Mouse (Mus musculus): Measurements from ENCODE around the gene Srpx.

Srpx gene

DNA sequence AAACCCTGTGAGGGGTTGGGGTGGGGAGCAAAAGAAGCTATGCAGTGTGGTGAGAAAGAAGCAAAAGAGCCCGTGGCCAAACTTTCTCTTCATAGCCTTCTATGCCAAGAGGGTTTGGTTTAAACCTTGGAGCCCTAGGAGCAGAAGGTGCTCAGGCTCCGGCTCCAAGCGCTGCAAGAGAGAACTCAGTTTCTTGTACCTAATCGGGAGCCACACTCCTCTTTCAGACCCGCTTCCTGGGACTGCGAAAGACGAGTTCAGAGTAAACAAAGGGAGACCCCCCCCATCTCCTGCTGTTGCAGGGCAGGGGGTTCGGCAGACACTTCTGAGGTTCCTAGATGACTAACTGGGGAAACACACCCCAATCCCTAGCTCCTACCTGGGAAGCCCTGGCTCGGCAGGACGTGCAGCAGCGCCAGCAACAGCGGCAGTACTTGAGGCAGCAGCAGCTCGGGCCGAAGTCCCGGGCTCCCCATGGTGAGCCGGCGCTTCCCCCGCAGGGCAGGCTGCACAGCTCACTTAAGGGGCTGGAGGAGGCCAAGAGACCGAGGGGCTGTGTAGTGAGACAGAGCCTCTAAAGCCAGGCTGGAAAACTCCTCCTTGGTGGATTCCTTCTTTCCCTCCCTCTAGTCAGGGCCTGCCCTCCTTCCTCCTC, at the start of gene Srpx:
Gene Srpx, minus strand, starts transcription at position 645 of the 655 bp plus-strand sequence.
- no peak for DNase-seq (ENCODE audit: low read depth, low spot score)

DNA sequence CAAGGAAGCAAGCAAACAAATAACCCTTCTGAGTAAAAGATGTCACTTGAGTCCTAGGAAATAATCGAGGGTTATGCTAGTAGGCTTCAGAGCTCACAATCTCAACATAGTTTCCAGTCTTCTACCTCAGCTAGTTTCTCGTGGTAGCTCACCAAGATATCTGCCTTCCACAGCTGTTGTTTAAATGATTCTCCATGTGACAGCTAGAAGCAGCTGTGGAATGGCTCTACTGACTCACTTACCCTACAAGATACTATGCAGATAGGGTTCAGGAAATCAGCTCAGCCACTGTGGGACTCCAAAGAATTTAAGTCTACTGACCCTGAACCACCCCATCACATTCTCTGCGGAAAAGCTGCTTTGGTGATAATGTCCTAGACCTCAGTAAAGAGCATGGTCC, 34.9 kb upstream of the Srpx start:
- DNase-seq (ENCODE audit: low read depth, low spot score): no peak

DNA sequence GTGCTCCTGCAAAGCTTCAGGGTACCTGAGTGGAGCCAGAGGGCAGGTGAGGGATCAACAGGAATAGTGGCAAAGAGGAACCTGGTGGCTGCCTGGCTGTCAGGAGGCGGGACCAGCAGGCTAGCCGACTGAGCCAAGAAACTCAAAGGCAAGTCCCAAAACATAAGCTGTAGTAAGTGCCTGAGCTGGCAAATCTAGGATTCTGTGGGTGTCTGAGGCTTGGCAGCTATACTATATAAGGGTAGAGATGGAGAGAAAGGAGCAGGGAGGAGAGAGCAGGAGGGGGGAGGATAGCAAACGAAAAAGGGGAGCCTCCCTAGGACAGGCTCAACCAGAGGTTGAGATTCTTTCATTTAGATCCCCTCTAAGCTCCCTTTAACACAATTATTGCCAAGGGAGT, 1.7 kb downstream of the Srpx start:
- no peak for DNase-seq (ENCODE audit: low read depth, low spot score)

DNA sequence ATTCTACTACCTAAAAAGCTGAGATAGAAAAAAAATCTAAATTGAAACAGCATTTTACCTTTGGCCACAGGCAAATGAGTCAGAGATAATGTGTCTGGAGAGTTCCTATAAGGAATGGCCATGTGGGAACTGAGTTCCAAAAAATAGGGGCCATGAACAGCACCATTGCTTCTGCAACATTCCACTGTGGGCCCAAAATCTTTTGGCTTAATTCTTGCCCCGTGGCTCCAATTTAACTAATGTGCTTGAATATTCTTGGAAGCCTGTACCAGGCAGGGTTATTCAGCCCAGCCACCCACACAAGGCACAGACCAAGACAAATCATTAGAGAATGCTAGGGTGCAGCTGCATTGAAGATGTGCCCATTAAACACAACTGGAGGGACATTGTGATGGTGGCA, 6.8 kb downstream of the Srpx start:
- no peak for DNase-seq (ENCODE audit: low read depth, low spot score)

DNA sequence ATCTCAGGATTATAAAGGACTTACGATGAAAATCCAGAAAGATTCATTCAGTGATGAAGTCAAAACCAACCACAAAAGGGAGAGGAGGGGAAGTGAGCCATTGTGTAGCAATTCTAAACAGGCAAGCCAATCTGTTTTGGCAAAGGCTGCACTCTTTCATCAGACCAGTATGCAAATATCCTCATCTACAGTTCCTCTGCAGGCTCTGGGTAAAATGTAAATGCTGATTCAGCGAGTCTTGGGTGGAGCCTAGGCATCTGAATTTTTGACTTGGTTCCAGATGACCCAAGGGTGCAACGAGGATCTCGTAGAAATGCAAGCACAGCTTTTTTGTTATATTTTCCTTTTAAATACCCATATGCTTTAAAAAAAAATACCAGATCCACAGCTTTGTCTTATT, 9.0 kb downstream of the Srpx start:
- no peak for DNase-seq (ENCODE audit: low read depth, low spot score)

DNA sequence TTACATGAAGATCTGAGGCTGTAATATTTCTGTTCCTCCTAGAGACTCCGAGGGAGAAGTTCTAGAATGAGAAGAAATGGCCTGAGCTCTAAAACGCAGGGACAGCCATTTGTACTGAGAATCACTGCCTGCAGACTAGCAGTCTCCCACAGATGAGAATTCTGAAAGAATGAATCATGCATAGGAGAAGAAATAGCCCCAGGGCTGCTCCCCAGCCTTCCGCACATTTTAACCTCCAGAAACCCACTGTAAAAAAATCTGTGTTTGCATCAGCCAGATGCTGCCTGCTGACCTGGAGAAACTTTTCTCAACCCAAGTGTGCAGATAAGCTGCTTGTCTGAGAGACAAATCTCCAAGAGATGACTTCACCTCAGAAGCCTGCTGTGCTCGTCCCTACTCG, 12.0 kb downstream of the Srpx start:
- DNase-seq (ENCODE audit: low read depth, low spot score): no peak

DNA sequence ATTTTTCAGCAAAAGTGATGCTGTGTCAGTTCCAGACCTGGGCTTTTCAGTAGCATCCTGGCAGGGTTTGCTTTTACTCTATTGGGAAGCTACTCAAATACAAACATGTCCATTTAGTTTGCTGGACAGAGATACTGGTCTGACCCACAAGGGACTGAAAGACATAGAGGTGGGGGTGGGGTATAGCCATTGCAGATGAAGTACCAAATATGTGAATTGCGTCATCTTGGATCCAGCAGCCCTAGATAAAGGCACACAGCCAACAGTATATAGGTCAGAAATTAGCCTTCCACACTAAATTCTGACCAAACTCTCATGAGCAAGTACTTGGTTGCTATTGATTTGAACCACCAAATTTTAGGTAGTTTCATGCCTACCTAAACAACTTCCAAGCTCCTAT, 14.8 kb downstream of the Srpx start:
- no peak for DNase-seq (ENCODE audit: low read depth, low spot score)

DNA sequence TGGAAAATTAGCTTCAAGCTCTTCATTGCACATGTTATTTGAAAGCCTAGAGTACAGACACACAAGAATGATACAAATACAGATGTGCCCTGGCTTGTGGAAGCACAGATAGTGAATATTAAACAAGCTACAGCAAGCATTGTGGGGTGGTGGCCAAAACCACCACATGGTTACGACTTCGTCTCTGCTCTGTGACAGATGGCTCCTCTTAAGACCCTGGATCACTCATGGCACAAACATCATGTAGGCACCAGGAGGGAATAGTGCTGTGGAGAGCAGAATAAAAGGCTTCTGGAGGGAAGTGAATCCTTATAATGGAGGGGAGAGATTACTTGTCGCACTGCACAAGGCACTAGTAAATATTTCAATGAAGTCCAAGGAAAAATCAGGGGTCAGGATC, 21.7 kb downstream of the Srpx start:
- no peak for DNase-seq (ENCODE audit: low read depth, low spot score)

DNA sequence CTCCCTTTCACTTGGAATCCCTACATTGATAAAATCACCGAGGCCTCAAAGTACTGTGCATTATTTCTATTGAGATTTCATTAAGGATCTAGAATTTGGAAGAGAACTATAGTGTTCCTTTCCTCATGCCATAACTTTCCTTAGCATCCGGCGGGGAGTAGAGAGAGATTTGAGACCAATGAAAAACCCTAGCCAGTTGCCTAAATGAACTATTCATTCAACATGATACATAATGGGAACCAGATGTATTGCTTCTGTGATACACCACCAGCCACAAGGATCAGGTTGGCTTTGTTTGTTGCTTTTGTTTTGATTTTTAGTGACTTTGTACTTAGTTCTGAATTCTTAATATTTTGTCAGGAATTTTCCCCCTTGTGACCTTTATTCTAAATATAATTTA, 37.1 kb downstream of the Srpx start:
- DNase-seq (ENCODE audit: low read depth, low spot score): no peak

DNA sequence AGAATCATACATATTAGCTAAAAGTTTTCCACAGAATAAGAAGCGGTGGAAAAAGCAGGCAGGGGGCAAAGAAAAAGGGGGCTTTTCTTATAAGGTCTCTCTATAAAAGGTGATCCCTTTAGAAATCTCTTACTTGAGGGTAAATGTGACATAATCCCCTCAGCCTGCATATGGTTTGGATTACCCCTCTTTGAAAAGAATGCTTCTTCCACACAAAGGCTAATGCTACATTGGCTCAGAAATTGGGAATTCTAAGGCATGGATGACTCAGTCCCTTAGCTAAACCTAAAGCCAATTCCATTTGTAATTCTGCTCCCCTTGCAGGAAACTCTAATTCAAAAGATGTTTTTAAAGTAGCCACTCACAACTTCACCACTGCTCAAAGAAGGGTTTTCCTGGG, 37.5 kb downstream of the Srpx start:
- no peak for DNase-seq (ENCODE audit: low read depth, low spot score)

DNA sequence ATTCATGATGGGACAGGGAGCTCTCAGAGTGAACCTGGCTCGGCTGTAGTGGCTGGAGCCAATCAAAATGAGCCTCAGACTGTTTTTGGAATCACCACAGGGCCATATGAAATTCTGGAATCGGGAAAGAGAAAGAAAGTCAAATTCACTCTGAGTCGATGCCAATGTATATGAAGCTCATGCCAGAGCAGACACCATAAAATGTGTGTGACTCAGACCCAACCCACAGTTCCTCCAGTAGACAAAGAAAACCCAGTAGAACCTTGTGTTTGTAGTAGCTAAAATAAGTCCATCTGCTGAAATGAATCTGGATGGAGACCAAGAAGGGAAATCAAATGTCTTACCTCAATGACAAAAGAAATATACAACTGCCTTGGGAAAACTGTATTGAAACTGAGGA, 43.5 kb downstream of the Srpx start:
- no peak for DNase-seq (ENCODE audit: low read depth, low spot score)

DNA sequence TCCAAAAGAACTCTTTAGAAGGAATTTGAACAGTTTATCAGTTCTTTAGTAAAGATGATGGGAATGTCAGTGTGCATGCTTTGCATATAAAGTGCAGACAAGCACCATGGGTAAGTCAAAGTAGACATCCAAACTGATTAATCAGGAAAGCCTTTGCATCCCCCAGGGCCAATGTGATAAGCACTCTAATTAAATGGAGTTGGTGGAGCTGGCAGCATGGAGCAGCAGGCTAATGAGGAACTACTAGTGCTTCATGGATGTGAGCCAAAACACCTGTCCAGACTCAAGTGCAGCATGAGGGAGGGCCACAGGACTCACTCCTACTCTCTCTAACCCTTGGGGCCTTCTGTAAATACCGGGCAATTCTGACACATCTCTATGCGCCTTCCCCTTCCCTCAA, 46.0 kb downstream of the Srpx start:
- no peak for DNase-seq (ENCODE audit: low read depth, low spot score)

DNA sequence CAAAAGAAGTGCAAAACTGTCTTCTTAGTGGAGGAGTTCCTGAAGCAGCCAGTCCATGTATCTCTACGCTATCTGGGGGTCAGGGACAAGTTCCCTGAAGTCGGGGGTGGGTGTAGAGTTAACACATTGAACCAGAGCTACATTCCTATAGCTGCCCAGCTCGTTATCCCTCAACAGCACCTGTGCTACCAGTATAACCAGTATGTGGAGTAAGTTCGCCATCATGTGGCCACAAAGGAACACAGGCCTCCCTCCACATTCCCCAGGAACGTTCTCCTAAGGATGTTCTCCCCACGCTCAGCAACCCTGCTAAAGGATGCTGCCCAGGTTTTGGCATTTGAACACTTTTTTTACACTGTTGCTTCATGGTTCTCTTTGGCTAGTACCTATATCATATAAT, 46.8 kb downstream of the Srpx start:
- DNase-seq (ENCODE audit: low read depth, low spot score): no peak

DNA sequence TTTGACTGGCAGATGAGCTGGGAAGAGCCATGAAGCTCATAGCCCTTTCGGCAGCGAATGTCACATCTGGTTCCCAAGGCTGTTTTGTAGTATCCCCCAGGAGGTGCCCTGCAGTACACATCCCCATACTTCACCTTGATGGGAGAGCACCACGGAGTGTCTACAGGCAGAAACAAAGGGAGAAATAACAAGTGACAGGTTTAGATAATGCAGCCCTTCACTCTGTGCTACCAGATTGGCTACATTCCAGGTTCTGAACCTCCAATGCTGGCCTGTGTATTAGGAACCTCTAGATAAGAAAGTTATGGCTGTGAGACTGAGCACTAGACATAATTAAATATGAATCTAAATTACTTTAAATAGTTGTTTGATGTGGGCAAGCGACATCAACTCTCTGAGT, 48.1 kb downstream of the Srpx start:
- DNase-seq (ENCODE audit: low read depth, low spot score): no peak

DNA sequence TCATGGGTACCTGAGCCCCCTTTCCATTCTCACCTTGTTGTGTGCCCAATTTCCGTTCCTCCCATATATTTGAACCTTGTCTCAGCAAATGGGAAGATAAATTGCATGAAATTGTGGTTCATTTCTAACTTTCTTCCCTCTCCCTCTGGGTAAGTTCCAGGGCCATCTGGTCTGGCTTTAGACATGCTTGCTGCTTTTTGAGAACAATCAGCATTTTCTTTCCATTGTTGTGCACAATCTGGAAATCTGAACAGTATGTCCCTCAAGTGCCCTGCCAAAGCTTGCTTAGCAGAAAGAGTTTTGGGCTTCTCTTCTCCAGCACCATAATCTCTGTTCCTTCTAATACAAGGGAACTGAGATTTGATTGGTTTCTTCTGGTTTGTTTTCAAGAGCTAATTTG, 53.7 kb downstream of the Srpx start:
- DNase-seq (ENCODE audit: low read depth, low spot score): peak; percentile 40

DNA sequence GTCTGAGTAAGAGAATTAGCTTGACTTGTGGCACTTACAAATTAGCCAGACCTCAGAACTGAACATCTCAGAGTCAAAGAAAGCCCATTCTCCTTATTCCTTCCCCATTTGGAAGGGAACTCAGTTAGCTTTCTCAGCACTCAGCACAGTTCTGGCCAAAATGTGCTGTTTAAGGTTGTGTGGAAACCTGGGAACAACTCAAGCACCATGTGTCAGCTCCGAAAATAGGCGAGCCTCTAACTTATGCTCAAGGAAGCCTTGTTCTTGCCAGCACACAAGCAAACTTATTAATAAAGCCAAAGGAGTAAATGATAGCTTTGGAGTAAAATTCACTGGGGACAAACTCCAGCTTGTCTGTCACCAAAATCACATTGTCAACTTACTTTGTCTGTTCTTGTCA, 54.1 kb downstream of the Srpx start:
- DNase-seq (ENCODE audit: low read depth, low spot score): peak; percentile 28

DNA sequence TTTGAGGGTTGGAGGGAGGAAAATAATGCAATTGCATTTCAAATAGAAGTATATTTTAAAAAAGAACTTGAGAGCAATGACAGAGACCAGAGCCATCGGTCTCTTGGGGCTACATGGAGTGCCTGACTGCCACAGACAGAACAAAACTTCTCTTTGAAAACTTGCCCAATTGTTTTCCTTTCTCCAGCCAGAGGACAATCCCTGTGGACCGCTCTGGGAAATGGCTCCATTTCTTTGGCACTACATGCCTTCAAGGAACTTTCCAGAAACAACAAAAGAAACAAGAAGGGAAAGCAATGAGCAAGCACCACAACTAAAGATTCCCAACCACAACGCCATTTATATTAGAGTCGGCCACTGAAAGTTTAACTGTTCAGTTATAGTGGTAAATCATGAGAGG, 55.3 kb downstream of the Srpx start:
- peak; percentile 39 for DNase-seq (ENCODE audit: low read depth, low spot score)

DNA sequence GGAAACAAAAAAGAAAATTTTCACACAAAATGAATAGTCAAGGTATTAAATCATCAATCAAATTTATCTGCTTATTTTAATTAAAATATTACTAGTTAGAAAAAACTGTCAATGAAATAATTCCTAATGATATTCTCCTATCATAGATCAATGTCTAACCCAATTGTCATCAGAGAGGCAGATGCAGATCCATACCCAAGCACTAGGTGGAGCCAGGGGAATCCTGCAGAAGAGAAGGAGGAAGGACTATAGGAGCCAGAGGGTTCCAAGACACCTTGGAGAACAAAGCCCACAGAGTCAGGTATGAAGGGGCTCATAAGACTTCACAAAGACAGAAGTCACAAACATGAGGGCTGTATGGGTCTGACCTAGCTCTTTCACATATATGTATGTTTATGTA, 82.8 kb downstream of the Srpx start:
- no peak for DNase-seq (ENCODE audit: low read depth, low spot score)

DNA sequence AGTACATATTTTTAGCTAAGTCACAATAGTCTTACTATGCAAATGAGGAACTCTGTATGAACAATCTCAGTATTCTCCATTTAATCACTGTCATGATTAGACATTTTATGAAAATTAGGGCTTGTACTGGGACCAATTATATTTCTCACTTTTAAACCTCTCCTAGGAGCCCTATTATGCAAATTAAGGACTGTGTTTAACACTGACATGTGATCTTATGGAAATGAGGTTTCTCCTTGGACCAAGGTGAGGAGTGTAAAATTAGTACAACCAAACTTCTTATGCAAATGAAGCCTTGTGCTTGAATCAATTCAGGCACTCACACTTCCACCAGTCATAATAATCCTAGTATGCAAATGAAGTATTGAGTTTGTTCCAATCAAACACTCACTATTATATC, 107.3 kb downstream of the Srpx start:
- DNase-seq (ENCODE audit: low read depth, low spot score): no peak

DNA sequence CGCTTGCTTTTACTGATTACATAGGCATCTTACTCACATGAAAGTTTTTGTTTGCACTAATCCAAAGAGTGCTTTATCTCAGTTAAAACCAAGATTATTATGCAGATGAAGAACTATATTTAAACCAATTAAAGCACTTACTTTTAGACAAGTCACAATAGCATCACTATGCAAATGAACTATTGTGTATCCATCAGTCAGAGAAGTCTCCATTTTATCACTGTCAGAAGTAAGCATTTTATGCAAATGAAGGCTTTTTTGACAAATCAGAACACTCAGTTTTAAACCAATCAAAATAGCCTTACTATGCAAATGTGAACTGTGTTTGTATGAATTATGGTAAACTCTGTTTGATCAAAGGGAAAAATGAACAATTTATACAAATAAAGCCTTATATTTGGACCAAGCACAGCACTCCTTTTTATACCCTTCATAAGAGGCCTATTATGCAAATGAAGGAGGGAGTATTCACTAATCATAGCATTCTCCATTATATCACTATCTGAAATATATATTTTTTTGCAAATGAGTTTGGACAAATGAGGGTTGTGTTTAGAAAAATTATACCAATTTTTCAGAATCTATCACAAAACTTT, 109.7 kb downstream of the Srpx start:
- DNase-seq (ENCODE audit: low read depth, low spot score): no peak

DNA sequence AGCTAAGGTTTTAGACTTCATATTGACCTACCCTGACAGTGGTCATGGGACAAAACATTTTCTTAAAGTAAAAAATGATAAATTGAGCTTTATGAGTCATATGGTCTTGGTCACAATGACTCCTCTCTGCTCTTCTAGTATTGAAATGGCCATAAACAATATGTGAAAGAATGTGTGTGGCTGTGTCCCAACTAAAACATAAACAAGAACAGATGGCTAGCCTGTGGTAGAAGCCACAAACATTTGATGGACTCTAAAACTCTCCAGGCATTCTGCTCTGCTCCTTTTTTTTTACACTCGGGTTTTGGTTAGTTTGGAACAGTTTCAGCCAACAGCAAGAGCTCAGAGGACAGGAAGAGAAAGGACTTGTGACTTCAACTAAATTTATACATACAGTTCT, 111.6 kb downstream of the Srpx start:
- no peak for DNase-seq (ENCODE audit: low read depth, low spot score)

DNA sequence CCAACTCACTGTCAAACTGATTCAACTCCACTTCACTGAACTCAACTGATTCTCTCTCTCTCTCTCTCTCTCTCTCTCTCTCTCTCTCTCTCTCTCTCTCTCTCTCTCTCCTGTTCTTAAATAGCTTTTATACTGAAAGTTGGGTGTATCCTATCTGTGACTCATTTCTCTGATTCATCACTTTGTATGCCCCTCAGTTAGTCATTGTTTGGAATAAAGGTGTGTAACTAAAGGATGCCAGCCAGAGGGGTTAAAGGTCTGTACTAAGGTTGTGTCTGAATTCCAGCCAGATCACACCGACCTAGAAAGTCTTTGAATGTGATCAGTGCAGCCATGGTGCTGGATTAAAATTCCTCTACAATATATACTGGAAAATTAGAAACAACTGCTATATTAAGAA, 116.8 kb downstream of the Srpx start:
- no peak for DNase-seq (ENCODE audit: low read depth, low spot score)

Data from skeletal muscle tissue, adult 2 months (tissue).